Mouse (Mus musculus) stomach, embryonic 14.5 days (tissue): ENCODE measurements around the gene Sox18. TPM values are rescaled to one million over a fixed set of nuclear protein-coding genes. Genes with fewer than 3 reads are reported as not detected.
A peak's percentile ranks its signal among the peaks of the same experiment; 100 is the strongest.

Source experiments
- ATAC-seq: fragments of 200-750 bp; cut with Nextera tagmentation; 2 replicates; pipeline ENCODE4 v1.8.0; 2017; ENCODE audit warnings: low read depth, moderate TSS enrichment; ENCODE audit not compliant: insufficient number of reproducible peaks, insufficient read depth, low FRiP score
- H3K27ac ChIP-seq: fragments of 300-500 bp; sonication (generic); 2 replicates; pipeline ENCODE4 v1.5.1; 2014; ENCODE audit warnings: mild to moderate bottlenecking, low read length, moderate library complexity, mixed read lengths
- H3K27me3 ChIP-seq: fragments of 300-500 bp; sonication (generic); 2 replicates; pipeline ENCODE4 v1.6.1; 2014; ENCODE audit warnings: low read length, control low read depth, mixed read lengths; ENCODE audit not compliant: control insufficient read depth, insufficient read depth
- H3K36me3 ChIP-seq: fragments of 300-500 bp; sonication (generic); 2 replicates; pipeline ENCODE4 v1.6.1; 2014; ENCODE audit warnings: mild to moderate bottlenecking, control low read depth, low read length, moderate library complexity, mixed read lengths; ENCODE audit not compliant: control insufficient read depth, insufficient read depth
- H3K4me1 ChIP-seq: fragments of 300-500 bp; sonication (generic); 2 replicates; pipeline ENCODE4 v1.6.1; 2014; ENCODE audit warnings: low read length, control low read depth, mixed read lengths; ENCODE audit not compliant: control insufficient read depth, insufficient read depth
- H3K4me2 ChIP-seq: fragments of 300-500 bp; sonication (generic); replicated peaks from 2 replicates; pipeline ENCODE4 v1.6.1; 2014; ENCODE audit warnings: low read depth, low read length, control low read depth
- H3K4me3 ChIP-seq: fragments of 300-500 bp; sonication (generic); 2 replicates; pipeline ENCODE4 v1.5.1; 2014; ENCODE audit warnings: low read depth, low read length, control low read depth
- H3K9ac ChIP-seq: fragments of 300-500 bp; sonication (generic); replicated peaks from 2 replicates; pipeline ENCODE4 v1.6.1; 2014; ENCODE audit warnings: low read depth, mild to moderate bottlenecking, control low read depth, low read length, moderate library complexity, mixed read lengths
- H3K9me3 ChIP-seq: fragments of 300-500 bp; sonication (generic); 2 replicates; pipeline ENCODE4 v1.6.1; 2016; ENCODE audit warnings: low read depth, low read length, control low read depth; ENCODE audit not compliant: control insufficient read depth
- WGBS: fragments of 180-500 bp; shearing (Covaris S2); extraction: QIAGEN DNeasy Blood & Tissue Kit; methylation state at CpG from one replicate; pipeline ENCODE4 v1.1.7; 2014; 5-methylcytosine and 5-hydroxymethylcytosine counted together
- polyA plus RNA-seq: library from polyadenylated mRNA; unstranded; fragments of >200 nt; fragmentation: Nextera tagmentation; extraction: Ambion mirVana; gene quantifications from 2 replicates; pipeline ENCODE4 v1.2.1, GENCODE M21; 2014

Gene Sox18
- polyA plus RNA-seq, 1 experiment from 2014 or later = 25.9 TPM

- H3K36me3 ChIP-seq = no peaks in the 10 kb centered on the region
- no peaks in the 10 kb centered on the region for H3K9me3 ChIP-seq
- no peak overlapping the region for H3K27ac ChIP-seq
- H3K4me3 ChIP-seq = no peak overlapping the region
- no peaks in the 10 kb centered on the region for H3K27me3 ChIP-seq
- H3K4me1 ChIP-seq = peaks cover 8% of the 10 kb centered on the region; the same call in 1 of the 2 replicates
- WGBS = 36% methylated on average over 1 of the region's 1 CpGs
- ATAC-seq = peak; percentile 76; the same call in 1 of the 2 replicates
- no peak overlapping the region for H3K4me2 ChIP-seq
- no peak overlapping the region for H3K9ac ChIP-seq
Measured at GRCm38 (mm10) chr2:181678780-181679179, 7.3 kb upstream of the Sox18 start.

- Histone ChIP-seq H3K9ac (no peak overlapping the region), H3K36me3 (no peaks in the 10 kb centered on the region), H3K4me3 (no peak overlapping the region), H3K27me3 (peaks cover 4% of the 10 kb centered on the region), H3K4me2 (no peak overlapping the region), H3K27ac (peak overlapping the region; percentile 48; the same call in 1 of the 2 replicates), H3K4me1 (peaks cover 8% of the 10 kb centered on the region; the same call in 1 of the 2 replicates), H3K9me3 (no peaks in the 10 kb centered on the region)
- no peak for ATAC-seq
- 36% methylated on average over 3 of the region's 3 CpGs for WGBS
Measured at GRCm38 (mm10) chr2:181677755-181678098, 6.3 kb upstream of the Sox18 start.

DNA sequence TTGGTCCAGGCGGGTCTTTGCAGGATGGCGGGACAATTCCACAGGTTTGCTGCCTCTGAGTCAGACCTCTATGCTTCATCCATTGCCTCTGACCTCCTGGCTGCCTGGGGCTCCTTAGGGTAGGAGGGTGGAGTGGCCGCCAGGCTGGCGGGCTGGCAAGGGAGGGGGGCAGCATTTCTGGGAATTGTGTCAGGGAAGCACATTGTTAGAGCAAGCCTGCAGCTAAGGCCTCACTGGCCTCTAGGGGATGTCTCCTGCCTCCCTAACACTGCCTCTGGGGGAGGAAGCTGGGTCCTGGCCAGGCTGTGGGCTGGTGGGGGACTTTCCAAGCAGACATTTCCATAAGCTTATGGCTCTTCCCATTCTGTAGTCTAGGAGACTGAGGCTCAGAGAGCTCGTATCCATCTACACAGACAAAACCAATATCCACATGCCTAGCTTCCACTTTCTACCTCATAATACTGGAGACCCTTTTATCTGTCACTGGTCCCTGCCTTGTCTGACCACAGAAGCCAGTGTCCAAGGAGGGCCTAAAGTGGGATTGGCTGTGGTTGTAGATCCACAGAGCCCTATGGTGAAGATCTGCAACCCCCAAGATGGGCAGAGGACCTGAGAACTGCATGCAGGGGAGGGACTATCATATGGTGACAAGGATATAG lies 5.8 kb upstream of the Sox18 start:
- Histone ChIP-seq H3K4me2 (no peak overlapping the region), H3K27me3 (peaks cover 9% of the 10 kb centered on the region), H3K4me3 (no peak overlapping the region), H3K9me3 (no peaks in the 10 kb centered on the region), H3K27ac (peak overlapping the region; percentile 48; the same call in 1 of the 2 replicates), H3K36me3 (no peaks in the 10 kb centered on the region), H3K9ac (no peak overlapping the region), H3K4me1 (peaks cover 8% of the 10 kb centered on the region; the same call in 1 of the 2 replicates)
- 64% methylated on average over 5 of the region's 5 CpGs for WGBS
- ATAC-seq = no peak

DNA sequence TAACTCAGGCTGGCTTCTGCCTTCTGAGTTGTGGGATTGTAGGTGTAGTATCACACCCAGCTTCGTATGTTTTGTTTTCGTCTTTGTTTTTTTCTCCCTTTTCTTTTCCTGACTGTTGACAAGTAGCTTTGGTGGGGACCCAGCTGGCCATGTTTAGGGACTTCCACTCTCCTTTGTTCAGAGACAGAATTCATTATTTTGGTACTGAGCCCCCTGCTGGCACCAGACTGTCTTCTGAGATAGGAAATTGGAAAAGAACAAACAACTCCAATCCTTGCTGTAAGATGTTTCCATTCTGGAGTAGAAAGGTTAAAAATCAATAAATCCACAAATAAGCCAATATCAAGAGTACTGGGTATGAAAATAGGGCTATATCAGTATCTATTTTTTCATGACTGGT lies 5.0 kb upstream of the Sox18 start:
- no peaks in the 10 kb centered on the region for H3K9me3 ChIP-seq
- peaks cover 8% of the 10 kb centered on the region; the same call in 1 of the 2 replicates for H3K4me1 ChIP-seq
- H3K27me3 ChIP-seq = peaks cover 17% of the 10 kb centered on the region
- H3K36me3 ChIP-seq = no peaks in the 10 kb centered on the region
- H3K4me2 ChIP-seq = no peak overlapping the region
- no peak for ATAC-seq
- no peak overlapping the region for H3K4me3 ChIP-seq
- H3K27ac ChIP-seq = no peak overlapping the region
- WGBS = 60% methylated on average over 2 of the region's 2 CpGs
- H3K9ac ChIP-seq = no peak overlapping the region

DNA sequence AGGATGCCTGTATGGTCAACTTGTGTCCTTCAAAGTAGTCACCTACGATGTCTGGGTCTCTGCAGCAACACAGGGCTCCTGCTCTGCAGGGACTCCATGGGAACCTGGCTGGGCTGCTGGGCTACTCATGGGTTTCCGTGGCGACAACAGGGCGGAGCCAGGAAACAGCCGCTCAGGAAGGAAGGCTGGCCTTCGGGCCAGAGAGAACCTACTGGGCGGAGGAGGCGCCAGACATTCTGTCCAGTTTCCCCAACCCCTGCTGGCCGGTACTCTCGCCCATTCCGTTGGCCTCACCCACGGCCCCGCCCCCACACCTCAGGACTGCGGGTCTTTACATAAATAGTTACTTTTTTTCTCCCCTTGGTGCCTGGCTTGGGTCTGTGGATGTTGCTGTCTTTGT lies 4.0 kb upstream of the Sox18 start:
- H3K27me3 ChIP-seq = peaks cover 27% of the 10 kb centered on the region
- H3K9me3 ChIP-seq = no peaks in the 10 kb centered on the region
- H3K4me1 ChIP-seq = peaks cover 8% of the 10 kb centered on the region; the same call in 1 of the 2 replicates
- WGBS = 5% methylated on average over 14 of the region's 14 CpGs
- H3K4me2 ChIP-seq = peak overlapping the region; percentile 33; the same call in 1 of the 2 replicates
- no peak for ATAC-seq
- H3K9ac ChIP-seq = no peak overlapping the region
- no peaks in the 10 kb centered on the region for H3K36me3 ChIP-seq
- H3K27ac ChIP-seq = no peak overlapping the region
- H3K4me3 ChIP-seq = no peak overlapping the region

GRCm38 (mm10) chr2:181674934-181675333 lies 3.5 kb upstream of the Sox18 start:
- Histone ChIP-seq H3K4me2 (no peak overlapping the region), H3K4me1 (peaks cover 12% of the 10 kb centered on the region; the same call in 1 of the 2 replicates), H3K27me3 (peaks cover 32% of the 10 kb centered on the region), H3K9ac (no peak overlapping the region), H3K36me3 (no peaks in the 10 kb centered on the region), H3K4me3 (no peak overlapping the region), H3K27ac (no peak overlapping the region), H3K9me3 (no peaks in the 10 kb centered on the region)
- no peak for ATAC-seq
- WGBS = 84% methylated on average over 4 of the region's 4 CpGs

GRCm38 (mm10) chr2:181673501-181673900 lies 2.1 kb upstream of the Sox18 start:
- peaks cover 41% of the 10 kb centered on the region for H3K27me3 ChIP-seq
- 57% methylated on average over 1 of the region's 1 CpGs for WGBS
- H3K27ac ChIP-seq = no peak overlapping the region
- no peak overlapping the region for H3K4me3 ChIP-seq
- no peak overlapping the region for H3K4me2 ChIP-seq
- no peaks in the 10 kb centered on the region for H3K36me3 ChIP-seq
- H3K9ac ChIP-seq = no peak overlapping the region
- no peak for ATAC-seq
- peaks cover 12% of the 10 kb centered on the region; the same call in 1 of the 2 replicates for H3K4me1 ChIP-seq
- no peaks in the 10 kb centered on the region for H3K9me3 ChIP-seq

- H3K4me3 ChIP-seq = peak overlapping the region; percentile 44; the same call in 1 of the 2 replicates
- H3K27me3 ChIP-seq = peaks cover 41% of the 10 kb centered on the region
- no peak overlapping the region for H3K27ac ChIP-seq
- ATAC-seq = no peak
- H3K36me3 ChIP-seq = no peaks in the 10 kb centered on the region
- H3K9me3 ChIP-seq = no peaks in the 10 kb centered on the region
- H3K4me1 ChIP-seq = peaks cover 12% of the 10 kb centered on the region; the same call in 1 of the 2 replicates
- peak overlapping the region; percentile 72; the same call in 1 of the 2 replicates for H3K4me2 ChIP-seq
- 31% methylated on average over 7 of the region's 7 CpGs for WGBS
- no peak overlapping the region for H3K9ac ChIP-seq
Measured at GRCm38 (mm10) chr2:181671984-181672383, 544 bp upstream of the Sox18 start.
